Mouse (Mus musculus) intestine, embryonic 14.5 days (tissue): ENCODE measurements around the gene Chpf2. TPM values are rescaled to one million over a fixed set of nuclear protein-coding genes. Genes with fewer than 3 reads are reported as not detected.

Experiments
- ATAC-seq: fragments of 200-750 bp; cut with Nextera tagmentation; replicated peaks from 2 replicates; pipeline ENCODE4 v1.8.0; 2017; ENCODE audit warnings: low read depth, moderate number of reproducible peaks, moderate TSS enrichment, moderate library complexity; ENCODE audit not compliant: low FRiP score, low TSS enrichment
- DNase-seq: peaks from one replicate; pipeline ENCODE4 v3.0.0-alpha.2; 2018; ENCODE audit warnings: low spot score
- H3K27ac ChIP-seq: fragments of 300-500 bp; sonication (generic); 2 replicates; pipeline ENCODE4 v1.5.1; 2014; ENCODE audit warnings: low read depth, mild to moderate bottlenecking, control low read depth
- H3K27me3 ChIP-seq: fragments of 300-500 bp; sonication (generic); replicated peaks from 2 replicates; pipeline ENCODE4 v1.6.1; 2014; ENCODE audit warnings: low read length, control low read depth; ENCODE audit not compliant: control insufficient read depth, insufficient read depth
- H3K36me3 ChIP-seq: fragments of 300-500 bp; sonication (generic); 2 replicates; pipeline ENCODE4 v1.6.1; 2014; ENCODE audit warnings: low read length, control low read depth; ENCODE audit not compliant: control insufficient read depth, insufficient read depth
- H3K4me1 ChIP-seq: fragments of 300-500 bp; sonication (generic); replicated peaks from 2 replicates; pipeline ENCODE4 v1.6.1; 2014; ENCODE audit warnings: low read length, control low read depth, mixed read lengths; ENCODE audit not compliant: control insufficient read depth, insufficient read depth
- H3K4me2 ChIP-seq: fragments of 300-500 bp; sonication (generic); 2 replicates; pipeline ENCODE4 v1.6.1; 2014; ENCODE audit warnings: low read length
- H3K4me3 ChIP-seq: fragments of 300-500 bp; sonication (generic); 2 replicates; pipeline ENCODE4 v1.5.1; 2014; ENCODE audit warnings: low read depth, low read length, control low read depth, mixed read lengths
- H3K9ac ChIP-seq: fragments of 300-500 bp; sonication (generic); 2 replicates; pipeline ENCODE4 v1.6.1; 2014; ENCODE audit warnings: mild to moderate bottlenecking, low read length
- H3K9me3 ChIP-seq: fragments of 300-500 bp; sonication (generic); 2 replicates; pipeline ENCODE4 v1.6.1; 2016; ENCODE audit warnings: low read length, control low read depth; ENCODE audit not compliant: control insufficient read depth
- WGBS: fragments of 180-500 bp; shearing (Covaris S2); extraction: QIAGEN DNeasy Blood & Tissue Kit; methylation state at CpG from one replicate; pipeline ENCODE4 v1.1.7; 2014; 5-methylcytosine and 5-hydroxymethylcytosine counted together
- polyA plus RNA-seq: library from polyadenylated mRNA; unstranded; fragments of >200 nt; fragmentation: Nextera tagmentation; extraction: Ambion mirVana; gene quantifications from 2 replicates; pipeline ENCODE4 v1.2.1, GENCODE M21; 2014

Gene Chpf2
- polyA plus RNA-seq, 1 experiment from 2014 or later, result 10.6 TPM

DNA sequence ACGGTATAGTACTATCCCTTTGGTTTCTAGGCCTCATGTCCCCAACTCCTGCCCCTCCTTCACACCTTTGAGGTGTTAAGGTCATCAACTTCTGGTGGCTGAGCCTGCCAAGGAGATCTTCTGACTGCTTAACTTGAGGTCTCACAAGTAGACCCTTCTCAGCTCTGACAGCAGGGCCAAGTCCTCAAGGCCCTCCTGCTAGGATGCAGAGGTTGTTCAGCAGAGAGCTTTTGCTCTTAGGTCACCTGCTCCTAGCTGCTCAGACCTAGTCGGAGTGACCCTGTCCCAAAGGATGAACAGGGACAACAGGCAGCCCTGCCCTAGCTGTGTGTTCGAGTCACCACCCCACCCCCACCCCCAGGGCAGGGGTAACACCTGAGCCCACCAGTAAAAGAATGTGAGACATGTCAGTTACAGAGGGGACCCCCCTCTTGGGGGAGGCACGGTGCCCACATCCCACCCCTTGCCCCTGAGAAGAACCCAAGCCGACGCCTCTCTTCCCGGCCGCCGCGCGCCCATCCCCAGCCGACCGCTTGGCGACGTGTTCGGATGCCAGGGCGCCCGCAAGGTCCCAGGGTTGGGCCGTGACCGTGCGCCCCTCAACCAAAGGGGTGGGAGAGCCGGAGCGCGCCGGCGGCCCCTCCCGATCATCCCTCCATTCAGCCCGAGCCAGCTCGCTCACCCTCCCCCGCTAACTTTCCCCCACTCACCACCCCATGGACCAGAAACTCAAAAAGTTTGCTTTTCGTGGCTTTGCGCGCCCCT lies 14.7 kb downstream of the Chpf2 start:
- H3K4me1 ChIP-seq, result peaks cover 53% of the 10 kb centered on the region
- ATAC-seq, result 0 out of 2 replicates have a peak, but pooled peaks have one; percentile 14

DNA sequence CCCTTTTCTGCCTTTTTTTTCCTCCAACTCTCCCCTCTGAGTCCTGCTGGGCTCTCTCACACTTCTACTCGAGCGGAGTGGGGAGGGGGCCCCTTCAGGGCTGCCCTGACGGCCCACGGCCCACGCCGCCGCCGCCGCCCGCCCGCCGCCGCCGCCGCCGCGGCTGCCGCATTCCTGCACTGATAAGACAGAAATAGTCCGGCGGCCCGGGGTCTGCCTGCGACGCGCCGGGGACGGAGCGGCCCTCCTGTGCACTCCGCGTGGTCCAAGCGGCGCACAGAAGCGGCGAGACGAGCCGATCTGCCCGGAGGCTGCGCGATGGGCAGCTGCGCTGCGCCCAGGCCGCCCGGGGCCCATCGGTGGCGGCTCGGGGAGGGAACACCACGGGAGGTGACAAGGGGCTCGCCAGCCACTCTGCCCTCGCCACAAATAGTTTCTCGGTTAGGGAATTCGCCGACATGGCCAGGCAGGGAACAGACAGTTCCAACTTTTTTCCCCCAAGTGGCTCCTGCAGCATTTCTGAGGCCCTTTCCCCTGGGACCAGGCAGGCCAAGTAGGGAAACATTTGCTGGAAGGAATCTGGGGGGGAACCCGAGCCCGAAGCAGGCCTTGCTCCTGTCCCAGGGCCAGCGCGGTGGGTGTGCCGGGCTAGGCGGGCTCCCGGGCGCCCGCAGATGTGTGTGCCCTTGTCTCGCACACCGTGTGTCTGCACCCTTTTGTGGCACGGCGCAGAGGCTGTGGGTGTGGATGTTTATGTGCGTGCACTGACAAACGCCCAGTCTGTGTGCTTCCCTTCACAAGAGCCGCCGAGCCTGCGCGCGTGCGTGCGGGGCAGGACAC lies 15.6 kb downstream of the Chpf2 start:
- peak overlapping the region; percentile 89 for H3K9ac ChIP-seq
- H3K36me3 ChIP-seq, result no peaks in the 10 kb centered on the region
- peak; percentile 54 for ATAC-seq
- peak overlapping the region; percentile 74 for H3K4me2 ChIP-seq
- H3K27me3 ChIP-seq, result 0 out of 2 replicates have a peak, but pooled peaks cover 8% of the 10 kb centered on the region
- WGBS, result under 1% methylated on average over 73 of the region's 73 CpGs
- H3K4me1 ChIP-seq, result peaks cover 58% of the 10 kb centered on the region
- H3K4me3 ChIP-seq, result peak overlapping the region; percentile 65
- no peaks in the 10 kb centered on the region for H3K9me3 ChIP-seq
- H3K27ac ChIP-seq, result peak overlapping the region; percentile 99
- DNase-seq, result peak; percentile 90

More for the DNA sequence above, 14.7 kb downstream of the Chpf2 start:
- peak overlapping the region; percentile 89 for H3K9ac ChIP-seq
- no peaks in the 10 kb centered on the region for H3K36me3 ChIP-seq
- peak overlapping the region; percentile 74 for H3K4me2 ChIP-seq
- peak overlapping the region; percentile 65 for H3K4me3 ChIP-seq
- no peak for DNase-seq
- H3K9me3 ChIP-seq, result no peaks in the 10 kb centered on the region
- WGBS, result 1% methylated on average over 33 of the region's 33 CpGs
- peak overlapping the region; percentile 99 for H3K27ac ChIP-seq
- H3K27me3 ChIP-seq, result 0 out of 2 replicates have a peak, but pooled peaks cover 8% of the 10 kb centered on the region

DNA sequence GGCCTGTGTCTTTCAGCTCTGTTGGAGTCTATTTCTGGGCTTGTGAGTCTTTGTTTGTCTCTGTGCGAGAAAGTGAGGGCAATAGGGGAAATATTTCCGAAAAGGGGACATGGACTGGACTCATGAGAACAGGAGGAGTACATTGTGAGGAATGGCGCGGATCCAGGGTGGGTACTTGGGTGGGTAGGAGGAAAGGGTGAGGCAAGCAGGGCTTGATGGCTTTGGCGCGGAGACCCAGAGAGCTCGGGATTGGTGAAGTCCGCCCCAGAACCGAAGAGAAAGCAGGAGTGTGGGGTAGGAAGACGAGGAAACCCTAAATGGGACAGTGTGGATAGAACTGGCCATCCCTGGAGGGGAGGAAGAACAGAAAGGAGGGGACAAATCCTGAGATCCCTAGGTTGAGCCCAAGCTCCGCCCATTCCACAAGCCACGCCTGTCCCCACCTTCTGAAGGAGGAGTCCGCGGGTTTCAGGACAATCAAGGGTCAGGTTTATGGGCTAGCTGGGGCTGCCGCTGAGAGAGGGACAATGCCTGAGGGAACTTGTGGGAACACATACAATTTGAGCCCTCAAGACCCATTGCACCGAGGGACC lies 16.3 kb downstream of the Chpf2 start:
- Histone ChIP-seq H3K9ac (peak overlapping the region; percentile 89), H3K4me1 (peaks cover 56% of the 10 kb centered on the region), H3K27ac (peak overlapping the region; percentile 99), H3K36me3 (no peaks in the 10 kb centered on the region), H3K4me2 (peak overlapping the region; percentile 74), H3K27me3 (0 out of 2 replicates have a peak, but pooled peaks cover 7% of the 10 kb centered on the region), H3K4me3 (peak overlapping the region; percentile 65), H3K9me3 (no peaks in the 10 kb centered on the region)
- WGBS, result 2% methylated on average over 16 of the region's 16 CpGs
- peak; percentile 61 for ATAC-seq
- DNase-seq, result peak; percentile 88

DNA sequence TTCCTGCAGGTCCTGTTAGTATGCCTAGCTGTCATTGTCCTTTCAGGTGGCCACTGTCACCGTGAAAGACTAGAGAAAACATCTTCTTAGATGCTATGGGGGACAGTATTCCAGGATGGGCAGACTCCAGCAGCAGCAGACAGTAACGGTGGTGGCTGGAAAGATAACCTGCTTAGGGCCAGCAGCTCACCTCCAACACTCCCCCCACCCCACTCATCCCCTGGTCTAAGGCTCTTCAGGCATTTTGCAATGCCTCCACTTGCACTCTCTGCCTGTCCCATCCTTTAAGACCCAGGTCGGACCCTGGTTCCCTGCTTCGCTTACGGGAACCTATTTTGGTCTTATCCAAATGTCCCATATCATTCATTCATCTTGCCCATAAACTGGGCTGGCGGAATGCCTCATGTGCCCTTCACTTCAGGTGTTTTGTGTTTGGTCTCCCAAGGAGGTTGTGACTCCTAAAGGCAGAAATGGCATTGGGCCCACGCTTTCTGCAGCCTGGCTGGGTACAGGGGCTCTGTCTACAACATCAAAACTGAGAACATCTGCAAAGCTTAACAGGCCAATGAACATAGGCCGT lies 17.0 kb downstream of the Chpf2 start:
- 61% methylated on average over 8 of the region's 8 CpGs for WGBS

DNA sequence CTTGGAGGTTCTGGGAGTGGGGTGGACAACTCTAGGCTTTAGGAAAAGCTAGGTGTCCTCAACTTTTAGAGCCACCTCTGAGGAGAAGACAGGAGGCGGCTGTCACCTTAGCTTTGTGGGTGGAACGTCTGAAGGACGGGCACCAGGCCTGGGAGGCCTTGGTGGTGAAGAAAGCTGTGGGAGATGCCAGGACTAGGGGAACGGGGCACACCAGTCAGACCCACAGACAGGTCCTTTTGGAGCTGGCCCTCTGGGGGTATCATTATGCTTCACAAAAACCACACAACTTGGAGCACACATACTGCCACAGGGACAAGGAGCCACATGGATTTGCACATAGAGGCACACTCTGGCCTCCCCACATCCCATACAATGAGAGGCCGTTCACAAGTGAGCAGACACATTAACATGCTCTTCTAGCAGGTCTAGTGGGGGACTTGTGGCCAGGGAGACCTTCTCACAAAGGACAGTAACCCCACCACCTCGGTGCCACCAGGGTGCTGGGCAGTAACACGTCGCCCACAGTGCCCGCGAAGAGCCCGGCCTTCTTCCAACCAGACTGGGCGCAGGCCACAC lies 17.6 kb downstream of the Chpf2 start:
- H3K4me1 ChIP-seq, result peaks cover 47% of the 10 kb centered on the region
- peak overlapping the region; percentile 70 for H3K9ac ChIP-seq
- H3K36me3 ChIP-seq, result no peaks in the 10 kb centered on the region
- H3K4me3 ChIP-seq, result peak overlapping the region; percentile 54
- H3K27ac ChIP-seq, result peak overlapping the region; percentile 90
- 22% methylated on average over 12 of the region's 12 CpGs for WGBS
- no peak for ATAC-seq
- peak; percentile 90 for DNase-seq
- 0 out of 2 replicates have a peak, but pooled peaks cover 2% of the 10 kb centered on the region for H3K27me3 ChIP-seq
- peak overlapping the region; percentile 76 for H3K4me2 ChIP-seq
- H3K9me3 ChIP-seq, result no peaks in the 10 kb centered on the region

More for the DNA sequence above, 17.0 kb downstream of the Chpf2 start:
- Histone ChIP-seq H3K27me3 (0 out of 2 replicates have a peak, but pooled peaks cover 5% of the 10 kb centered on the region), H3K9me3 (no peaks in the 10 kb centered on the region), H3K4me1 (peaks cover 52% of the 10 kb centered on the region), H3K4me2 (peak overlapping the region; percentile 76), H3K27ac (peak overlapping the region; percentile 99), H3K36me3 (no peaks in the 10 kb centered on the region), H3K9ac (peak overlapping the region; percentile 89; the same call in 1 of the 2 replicates), H3K4me3 (no peak overlapping the region)
- no peak for DNase-seq
- ATAC-seq, result no peak

DNA sequence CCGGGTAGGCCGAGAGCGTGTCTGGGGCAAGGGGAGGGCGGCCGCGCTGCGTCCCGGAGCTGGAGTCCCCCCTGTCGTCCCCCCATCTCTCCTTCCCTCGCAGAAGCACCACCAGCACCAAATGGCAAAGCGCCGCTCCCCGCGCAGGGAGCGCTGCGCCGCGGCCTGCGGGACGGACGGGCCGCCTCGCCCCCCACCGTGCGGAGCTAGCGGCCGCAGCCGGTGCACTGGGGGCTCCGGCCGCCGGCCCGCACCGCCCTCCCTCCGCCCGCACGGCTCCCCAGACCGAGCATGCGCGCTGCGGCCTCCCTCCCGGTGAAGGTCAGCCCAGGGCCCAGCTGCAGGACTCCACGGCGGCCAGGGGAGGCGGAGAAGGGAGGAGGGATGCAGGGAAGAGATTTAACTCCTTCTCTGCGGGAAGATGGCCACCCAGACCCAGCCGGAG lies 18.1 kb downstream of the Chpf2 start:
- Histone ChIP-seq H3K4me2 (peak overlapping the region; percentile 76), H3K27ac (peak overlapping the region; percentile 90), H3K9ac (peak overlapping the region; percentile 70), H3K36me3 (no peaks in the 10 kb centered on the region), H3K4me1 (peaks cover 46% of the 10 kb centered on the region), H3K9me3 (no peaks in the 10 kb centered on the region), H3K27me3 (0 out of 2 replicates have a peak, but pooled peaks cover 2% of the 10 kb centered on the region), H3K4me3 (peak overlapping the region; percentile 54)
- WGBS, result under 1% methylated on average over 46 of the region's 46 CpGs
- DNase-seq, result peak; percentile 91
- ATAC-seq, result peak; percentile 67

DNA sequence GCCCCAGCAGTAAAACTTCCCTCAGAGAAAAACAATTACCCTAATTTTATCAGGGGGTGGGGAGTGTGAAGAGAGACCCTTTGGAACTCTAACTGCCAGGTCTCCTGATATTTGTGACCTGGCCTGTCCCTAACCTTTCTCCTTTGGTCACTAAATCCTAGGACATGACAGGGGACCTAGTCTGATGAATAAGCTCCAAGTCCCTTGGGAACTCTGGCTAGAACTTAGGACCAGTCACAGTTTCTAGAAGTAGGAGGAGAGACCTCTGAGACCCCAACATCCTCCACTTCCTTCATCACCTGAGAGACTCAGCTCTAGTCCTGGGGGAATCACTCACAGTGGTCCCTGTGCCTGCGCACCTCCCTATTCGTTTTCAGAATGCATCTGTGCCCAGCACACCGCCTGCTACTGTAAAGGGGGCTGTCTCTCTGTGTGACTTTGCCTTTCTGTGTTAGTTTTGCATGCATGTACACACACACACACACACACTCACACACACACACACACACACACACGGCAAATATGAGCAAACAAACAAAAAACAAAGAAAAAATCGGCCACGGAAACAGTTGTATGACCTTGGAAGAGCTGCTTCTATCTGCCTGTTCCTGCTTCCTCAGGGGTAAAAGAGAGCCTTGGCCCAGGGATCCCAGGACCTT lies 18.9 kb downstream of the Chpf2 start:
- Histone ChIP-seq H3K4me1 (peaks cover 44% of the 10 kb centered on the region), H3K27ac (peak overlapping the region; percentile 90), H3K4me3 (peak overlapping the region; percentile 54), H3K9me3 (no peaks in the 10 kb centered on the region), H3K9ac (peak overlapping the region; percentile 70), H3K36me3 (no peaks in the 10 kb centered on the region), H3K4me2 (peak overlapping the region; percentile 76), H3K27me3 (0 out of 2 replicates have a peak, but pooled peaks cover 1% of the 10 kb centered on the region)
- DNase-seq, result no peak
- 13% methylated on average over 6 of the region's 6 CpGs for WGBS
- no peak for ATAC-seq
